Mouse (Mus musculus): ENCODE results near the gene Ankrd36. TPM values are rescaled to one million over a fixed set of nuclear protein-coding genes. Genes with fewer than 3 reads are reported as not detected.

Gene Ankrd36
- polyA plus RNA-seq, 1 experiment from 2014 or later = not detected

- peaks cover 53% of the 10 kb centered on the region for H3K36me3 ChIP-seq
- ATAC-seq (replicated peaks; ENCODE audit: insufficient number of reproducible peaks, insufficient read depth, low FRiP score, low read depth) = no peak
- no peaks in the 10 kb centered on the region for H3K9me3 ChIP-seq (replicated peaks)
- no peak overlapping the region for H3K4me2 ChIP-seq
- H3K4me3 ChIP-seq = no peak overlapping the region
- peaks cover 7% of the 10 kb centered on the region; the same call in 1 of the 2 replicates for H3K4me1 ChIP-seq (replicated peaks)
- 90% methylated on average over 9 of the region's 9 CpGs for WGBS
- H3K27ac ChIP-seq = no peak overlapping the region
- no peak overlapping the region for H3K9ac ChIP-seq
- no peaks in the 10 kb centered on the region for H3K27me3 ChIP-seq
These were observed 145.7 kb downstream of the Ankrd36 start for GRCm38 (mm10) chr11:5715179-5715578.

GRCm38 (mm10) chr11:5715630-5716105 lies 146.2 kb downstream of the Ankrd36 start, which contains the start of gene Mrps24:
Gene Mrps24 (minus strand): TSS chr11:5715680.
- H3K4me2 ChIP-seq = no peak within 1 kb of the TSS
- no peak for ATAC-seq (replicated peaks; ENCODE audit: insufficient number of reproducible peaks, insufficient read depth, low FRiP score, low read depth)
- no peak within 1 kb of the TSS for H3K9ac ChIP-seq
- H3K9me3 ChIP-seq (replicated peaks) = no peaks in the 10 kb centered on the region
- H3K27me3 ChIP-seq = no peaks in the 10 kb centered on the region
- WGBS = 80% methylated on average over 14 of the region's 14 CpGs
- peaks cover 3% of the 10 kb centered on the region; the same call in 1 of the 2 replicates for H3K4me1 ChIP-seq (replicated peaks)
- H3K36me3 ChIP-seq = peaks cover 53% of the 10 kb centered on the region
- no peak within 1 kb of the TSS for H3K4me3 ChIP-seq
- H3K27ac ChIP-seq = no peak within 1 kb of the TSS

GRCm38 (mm10) chr11:5716246-5716645 lies 146.8 kb downstream of the Ankrd36 start:
- ATAC-seq (replicated peaks; ENCODE audit: insufficient number of reproducible peaks, insufficient read depth, low FRiP score, low read depth) = no peak
- WGBS = 85% methylated on average over 11 of the region's 11 CpGs
- no peak overlapping the region for H3K27ac ChIP-seq

GRCm38 (mm10) chr11:5716938-5717705 lies 147.6 kb downstream of the Ankrd36 start:
- 87% methylated on average over 34 of the region's 34 CpGs for WGBS
- Histone ChIP-seq H3K36me3 (peaks cover 66% of the 10 kb centered on the region), H3K4me3 (no peak overlapping the region), H3K4me1 (replicated peaks) (no peaks in the 10 kb centered on the region), H3K9ac (no peak overlapping the region), H3K4me2 (no peak overlapping the region), H3K9me3 (replicated peaks) (no peaks in the 10 kb centered on the region), H3K27me3 (no peaks in the 10 kb centered on the region), H3K27ac (no peak overlapping the region)
- ATAC-seq (replicated peaks; ENCODE audit: insufficient number of reproducible peaks, insufficient read depth, low FRiP score, low read depth) = no peak

More at GRCm38 (mm10) chr11:5716246-5716645, 146.8 kb downstream of the Ankrd36 start:
- no peak overlapping the region for H3K9ac ChIP-seq
- H3K36me3 ChIP-seq = peaks cover 58% of the 10 kb centered on the region
- no peaks in the 10 kb centered on the region for H3K4me1 ChIP-seq (replicated peaks)
- H3K4me3 ChIP-seq = no peak overlapping the region
- no peaks in the 10 kb centered on the region for H3K27me3 ChIP-seq
- H3K9me3 ChIP-seq (replicated peaks) = no peaks in the 10 kb centered on the region
- no peak overlapping the region for H3K4me2 ChIP-seq

GRCm38 (mm10) chr11:5718611-5719354 lies 149.3 kb downstream of the Ankrd36 start:
- Histone ChIP-seq H3K36me3 (peaks cover 75% of the 10 kb centered on the region), H3K4me2 (no peak overlapping the region)
- no peak for ATAC-seq (replicated peaks; ENCODE audit: insufficient number of reproducible peaks, insufficient read depth, low FRiP score, low read depth)

GRCm38 (mm10) chr11:5729582-5729981 lies 160.1 kb downstream of the Ankrd36 start:
- 88% methylated on average over 9 of the region's 9 CpGs for WGBS
- Histone ChIP-seq H3K9me3 (replicated peaks) (no peaks in the 10 kb centered on the region), H3K4me3 (no peak overlapping the region), H3K9ac (no peak overlapping the region), H3K36me3 (0 out of 2 replicates have a peak, but pooled peaks cover 4% of the 10 kb centered on the region), H3K4me1 (replicated peaks) (peaks cover 26% of the 10 kb centered on the region), H3K27ac (no peak overlapping the region), H3K27me3 (no peaks in the 10 kb centered on the region), H3K4me2 (no peak overlapping the region)
- no peak for ATAC-seq (replicated peaks; ENCODE audit: insufficient number of reproducible peaks, insufficient read depth, low FRiP score, low read depth)

More at GRCm38 (mm10) chr11:5718611-5719354, 149.3 kb downstream of the Ankrd36 start:
- Histone ChIP-seq H3K9me3 (replicated peaks) (no peaks in the 10 kb centered on the region), H3K27me3 (no peaks in the 10 kb centered on the region), H3K4me1 (replicated peaks) (no peaks in the 10 kb centered on the region), H3K27ac (no peak overlapping the region), H3K4me3 (no peak overlapping the region), H3K9ac (no peak overlapping the region)
- 87% methylated on average over 12 of the region's 12 CpGs for WGBS

GRCm38 (mm10) chr11:5732401-5732800 lies 162.9 kb downstream of the Ankrd36 start:
- Histone ChIP-seq H3K36me3 (no peaks in the 10 kb centered on the region), H3K4me3 (no peak overlapping the region), H3K9me3 (replicated peaks) (no peaks in the 10 kb centered on the region), H3K4me1 (replicated peaks) (peaks cover 36% of the 10 kb centered on the region), H3K4me2 (no peak overlapping the region), H3K27ac (no peak overlapping the region; the same call in 1 of the 2 replicates), H3K9ac (no peak overlapping the region), H3K27me3 (no peaks in the 10 kb centered on the region)
- WGBS = 62% methylated on average over 5 of the region's 5 CpGs
- no peak for ATAC-seq (replicated peaks; ENCODE audit: insufficient number of reproducible peaks, insufficient read depth, low FRiP score, low read depth)

GRCm38 (mm10) chr11:5734323-5734722 lies 164.8 kb downstream of the Ankrd36 start:
- 79% methylated on average over 4 of the region's 4 CpGs for WGBS
- no peak overlapping the region for H3K4me3 ChIP-seq

GRCm38 (mm10) chr11:5737137-5737536 lies 167.7 kb downstream of the Ankrd36 start:
- ATAC-seq (replicated peaks; ENCODE audit: insufficient number of reproducible peaks, insufficient read depth, low FRiP score, low read depth) = no peak
- no peaks in the 10 kb centered on the region for H3K36me3 ChIP-seq
- H3K27ac ChIP-seq = no peak overlapping the region
- H3K4me2 ChIP-seq = no peak overlapping the region
- H3K4me1 ChIP-seq (replicated peaks) = peaks cover 54% of the 10 kb centered on the region
- H3K9me3 ChIP-seq (replicated peaks) = no peaks in the 10 kb centered on the region
- 55% methylated on average over 5 of the region's 5 CpGs for WGBS
- no peak overlapping the region for H3K4me3 ChIP-seq
- no peak overlapping the region for H3K9ac ChIP-seq
- H3K27me3 ChIP-seq = no peaks in the 10 kb centered on the region

More at GRCm38 (mm10) chr11:5734323-5734722, 164.8 kb downstream of the Ankrd36 start:
- H3K4me2 ChIP-seq = no peak overlapping the region
- H3K9ac ChIP-seq = no peak overlapping the region
- H3K27ac ChIP-seq = no peak overlapping the region
- H3K9me3 ChIP-seq (replicated peaks) = no peaks in the 10 kb centered on the region
- ATAC-seq (replicated peaks; ENCODE audit: insufficient number of reproducible peaks, insufficient read depth, low FRiP score, low read depth) = no peak
- no peaks in the 10 kb centered on the region for H3K36me3 ChIP-seq
- H3K27me3 ChIP-seq = no peaks in the 10 kb centered on the region
- H3K4me1 ChIP-seq (replicated peaks) = peaks cover 46% of the 10 kb centered on the region

Data from heart, embryonic 15.5 days (tissue).